Mouse (Mus musculus): Measurements from ENCODE around the gene Gne. TPM values are rescaled to one million over a fixed set of nuclear protein-coding genes. Genes with fewer than 3 reads are reported as not detected.
"Not testable (repeated sequence)": the region's sequence is repeated elsewhere in the genome, so short reads cannot be mapped to it uniquely, and the experiment has no call there.

Gene Gne
- polyA plus RNA-seq, 1 experiment from 2014 or later = 15.1 TPM

DNA sequence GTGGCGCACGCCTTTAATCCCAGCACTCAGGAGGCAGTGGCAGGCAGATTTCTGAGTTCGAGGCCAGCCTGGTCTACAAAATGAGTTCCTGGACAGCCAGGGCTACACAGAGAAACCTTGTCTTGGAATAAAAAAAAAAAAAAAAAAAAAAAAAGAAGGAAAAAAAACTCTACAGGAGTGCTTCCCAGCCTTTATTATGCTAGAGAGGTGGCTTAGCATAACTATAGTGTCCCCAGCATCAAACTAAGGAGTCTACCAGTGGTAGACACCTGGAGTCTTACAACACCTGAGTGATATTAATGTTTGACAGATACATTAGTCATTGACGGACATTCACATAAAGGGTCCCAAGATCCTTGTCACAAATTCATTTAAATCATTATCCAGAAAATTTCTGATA, 40.8 kb downstream of the Gne start:
- not testable (repeated sequence) for DNase-seq (ENCODE audit: low spot score, missing footprints); H3K4me1 ChIP-seq (ENCODE audit: control insufficient read depth, insufficient read depth, low read length); H3K4me2 ChIP-seq; H3K9me3 ChIP-seq (ENCODE audit: control insufficient read depth, low read length); H3K27ac ChIP-seq (ENCODE audit: low read depth, low read length); ATAC-seq (ENCODE audit: low FRiP score); H3K36me3 ChIP-seq (ENCODE audit: control insufficient read depth, insufficient read depth, low read length); H3K9ac ChIP-seq (ENCODE audit: low read length); H3K4me3 ChIP-seq (ENCODE audit: low read depth, low read length)
- H3K27me3 ChIP-seq (ENCODE audit: control insufficient read depth, insufficient read depth, low read length) = peaks cover 40% of the 10 kb centered on the region
- 96% methylated on average over 4 of the region's 4 CpGs for WGBS

- peaks cover 47% of the 10 kb centered on the region for H3K27me3 ChIP-seq (ENCODE audit: control insufficient read depth, insufficient read depth, low read length)
Measured at GRCm38 (mm10) chr4:44042429-44042828, 41.5 kb downstream of the Gne start.

DNA sequence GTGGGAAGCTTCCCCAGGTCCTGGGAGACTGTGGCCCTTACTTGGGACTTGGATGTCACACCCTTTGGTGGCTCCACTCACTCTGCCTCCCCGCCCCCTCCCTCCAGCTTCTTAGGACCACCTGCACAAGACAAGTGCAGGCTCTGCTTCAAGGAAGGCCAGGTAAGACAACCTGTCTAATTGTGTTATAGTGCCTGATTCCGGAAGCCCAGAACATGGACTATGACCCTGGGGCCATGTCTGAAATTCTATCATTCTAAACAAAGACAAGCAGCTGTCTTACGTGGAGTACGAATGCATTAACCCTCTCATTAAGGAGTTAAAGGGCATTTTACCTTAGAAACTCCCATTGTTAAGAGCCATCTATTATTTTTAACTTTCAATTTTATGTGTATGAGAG, 43.2 kb downstream of the Gne start:
- no peaks in the 10 kb centered on the region for H3K36me3 ChIP-seq (ENCODE audit: control insufficient read depth, insufficient read depth, low read length)
- no peaks in the 10 kb centered on the region for H3K9me3 ChIP-seq (ENCODE audit: control insufficient read depth, low read length)
- DNase-seq (ENCODE audit: low spot score, missing footprints) (no peak), ATAC-seq (ENCODE audit: low FRiP score) (no peak)
- no peak overlapping the region for H3K9ac ChIP-seq (ENCODE audit: low read length)
- no peak overlapping the region for H3K4me3 ChIP-seq (ENCODE audit: low read depth, low read length)
- no peaks in the 10 kb centered on the region for H3K4me1 ChIP-seq (ENCODE audit: control insufficient read depth, insufficient read depth, low read length)
- WGBS = 93% methylated on average over 4 of the region's 4 CpGs
- peaks cover 64% of the 10 kb centered on the region for H3K27me3 ChIP-seq (ENCODE audit: control insufficient read depth, insufficient read depth, low read length)
- no peak overlapping the region for H3K4me2 ChIP-seq
- no peak overlapping the region for H3K27ac ChIP-seq (ENCODE audit: low read depth, low read length)

More at GRCm38 (mm10) chr4:44042429-44042828, 41.5 kb downstream of the Gne start:
- Histone ChIP-seq H3K27ac (ENCODE audit: low read depth, low read length) (no peak overlapping the region), H3K4me3 (ENCODE audit: low read depth, low read length) (no peak overlapping the region), H3K36me3 (ENCODE audit: control insufficient read depth, insufficient read depth, low read length) (no peaks in the 10 kb centered on the region), H3K9me3 (ENCODE audit: control insufficient read depth, low read length) (no peaks in the 10 kb centered on the region), H3K4me2 (no peak overlapping the region), H3K4me1 (ENCODE audit: control insufficient read depth, insufficient read depth, low read length) (no peaks in the 10 kb centered on the region), H3K9ac (ENCODE audit: low read length) (no peak overlapping the region)
- DNase-seq (ENCODE audit: low spot score, missing footprints) (no peak), ATAC-seq (ENCODE audit: low FRiP score) (no peak)
- 94% methylated on average over 5 of the region's 5 CpGs for WGBS

GRCm38 (mm10) chr4:44036455-44036854, 47.5 kb downstream of the Gne start:
- H3K4me1 ChIP-seq (ENCODE audit: control insufficient read depth, insufficient read depth, low read length) = no peaks in the 10 kb centered on the region
- peaks cover 9% of the 10 kb centered on the region; the same call in 1 of the 2 replicates for H3K36me3 ChIP-seq (ENCODE audit: control insufficient read depth, insufficient read depth, low read length)
- WGBS = 78% methylated on average over 5 of the region's 5 CpGs
- peaks cover 98% of the 10 kb centered on the region for H3K27me3 ChIP-seq (ENCODE audit: control insufficient read depth, insufficient read depth, low read length)
- no peak overlapping the region for H3K27ac ChIP-seq (ENCODE audit: low read depth, low read length)
- H3K4me3 ChIP-seq (ENCODE audit: low read depth, low read length) = no peak overlapping the region
- H3K9me3 ChIP-seq (ENCODE audit: control insufficient read depth, low read length) = no peaks in the 10 kb centered on the region
- no peak for DNase-seq (ENCODE audit: low spot score, missing footprints)
- H3K9ac ChIP-seq (ENCODE audit: low read length) = no peak overlapping the region
- ATAC-seq (ENCODE audit: low FRiP score) = no peak
- no peak overlapping the region for H3K4me2 ChIP-seq

GRCm38 (mm10) chr4:44031521-44031920, 52.5 kb downstream of the Gne start:
- H3K36me3 ChIP-seq (ENCODE audit: control insufficient read depth, insufficient read depth, low read length) = peaks cover 22% of the 10 kb centered on the region
- H3K4me1 ChIP-seq (ENCODE audit: control insufficient read depth, insufficient read depth, low read length) = peaks cover 16% of the 10 kb centered on the region
- no peak overlapping the region for H3K4me2 ChIP-seq
- no peak for DNase-seq (ENCODE audit: low spot score, missing footprints)
- 95% methylated on average over 5 of the region's 5 CpGs for WGBS
- no peak overlapping the region for H3K9ac ChIP-seq (ENCODE audit: low read length)
- no peaks in the 10 kb centered on the region for H3K9me3 ChIP-seq (ENCODE audit: control insufficient read depth, low read length)
- peaks cover 90% of the 10 kb centered on the region for H3K27me3 ChIP-seq (ENCODE audit: control insufficient read depth, insufficient read depth, low read length)
- H3K27ac ChIP-seq (ENCODE audit: low read depth, low read length) = no peak overlapping the region
- no peak for ATAC-seq (ENCODE audit: low FRiP score)
- H3K4me3 ChIP-seq (ENCODE audit: low read depth, low read length) = no peak overlapping the region

GRCm38 (mm10) chr4:44029661-44030066, 54.3 kb downstream of the Gne start:
- Histone ChIP-seq H3K9me3 (ENCODE audit: control insufficient read depth, low read length) (no peaks in the 10 kb centered on the region), H3K36me3 (ENCODE audit: control insufficient read depth, insufficient read depth, low read length) (peaks cover 35% of the 10 kb centered on the region), H3K27me3 (ENCODE audit: control insufficient read depth, insufficient read depth, low read length) (peaks cover 90% of the 10 kb centered on the region), H3K4me3 (ENCODE audit: low read depth, low read length) (no peak overlapping the region), H3K4me2 (no peak overlapping the region), H3K27ac (ENCODE audit: low read depth, low read length) (no peak overlapping the region), H3K9ac (ENCODE audit: low read length) (no peak overlapping the region), H3K4me1 (ENCODE audit: control insufficient read depth, insufficient read depth, low read length) (peaks cover 16% of the 10 kb centered on the region)
- DNase-seq (ENCODE audit: low spot score, missing footprints) (no peak), ATAC-seq (ENCODE audit: low FRiP score) (no peak)
- WGBS = 91% methylated on average over 15 of the region's 15 CpGs

GRCm38 (mm10) chr4:44028303-44029135, 55.5 kb downstream of the Gne start:
- H3K36me3 ChIP-seq (ENCODE audit: control insufficient read depth, insufficient read depth, low read length) = peaks cover 37% of the 10 kb centered on the region
- no peak overlapping the region for H3K9ac ChIP-seq (ENCODE audit: low read length)
- H3K9me3 ChIP-seq (ENCODE audit: control insufficient read depth, low read length) = no peaks in the 10 kb centered on the region
- no peak overlapping the region; the same call in 1 of the 2 replicates for H3K4me2 ChIP-seq
- peaks cover 91% of the 10 kb centered on the region for H3K27me3 ChIP-seq (ENCODE audit: control insufficient read depth, insufficient read depth, low read length)
- peaks cover 16% of the 10 kb centered on the region for H3K4me1 ChIP-seq (ENCODE audit: control insufficient read depth, insufficient read depth, low read length)
- DNase-seq (ENCODE audit: low spot score, missing footprints) (peak; percentile 95), ATAC-seq (ENCODE audit: low FRiP score) (peak; percentile 91)
- no peak overlapping the region for H3K27ac ChIP-seq (ENCODE audit: low read depth, low read length)
- H3K4me3 ChIP-seq (ENCODE audit: low read depth, low read length) = no peak overlapping the region
- WGBS = 11% methylated on average over 16 of the region's 16 CpGs

- DNase-seq (ENCODE audit: low spot score, missing footprints) (no peak), ATAC-seq (ENCODE audit: low FRiP score) (no peak)
- Histone ChIP-seq H3K4me2 (no peak overlapping the region), H3K9me3 (ENCODE audit: control insufficient read depth, low read length) (no peaks in the 10 kb centered on the region), H3K27me3 (ENCODE audit: control insufficient read depth, insufficient read depth, low read length) (peaks cover 91% of the 10 kb centered on the region), H3K27ac (ENCODE audit: low read depth, low read length) (no peak overlapping the region), H3K9ac (ENCODE audit: low read length) (no peak overlapping the region), H3K4me3 (ENCODE audit: low read depth, low read length) (no peak overlapping the region), H3K36me3 (ENCODE audit: control insufficient read depth, insufficient read depth, low read length) (peaks cover 28% of the 10 kb centered on the region), H3K4me1 (ENCODE audit: control insufficient read depth, insufficient read depth, low read length) (peaks cover 16% of the 10 kb centered on the region)
- 90% methylated on average over 6 of the region's 6 CpGs for WGBS
Measured at GRCm38 (mm10) chr4:44025570-44025969, 58.4 kb downstream of the Gne start.

GRCm38 (mm10) chr4:44024241-44024640, 59.7 kb downstream of the Gne start:
- H3K27me3 ChIP-seq (ENCODE audit: control insufficient read depth, insufficient read depth, low read length) = peaks cover 89% of the 10 kb centered on the region
- WGBS = 96% methylated on average over 6 of the region's 6 CpGs
- peaks cover 13% of the 10 kb centered on the region for H3K4me1 ChIP-seq (ENCODE audit: control insufficient read depth, insufficient read depth, low read length)
- DNase-seq (ENCODE audit: low spot score, missing footprints) (no peak), ATAC-seq (ENCODE audit: low FRiP score) (no peak)
- H3K36me3 ChIP-seq (ENCODE audit: control insufficient read depth, insufficient read depth, low read length) = peaks cover 25% of the 10 kb centered on the region
- no peak overlapping the region for H3K4me2 ChIP-seq
- H3K4me3 ChIP-seq (ENCODE audit: low read depth, low read length) = no peak overlapping the region
- no peak overlapping the region for H3K27ac ChIP-seq (ENCODE audit: low read depth, low read length)
- no peaks in the 10 kb centered on the region for H3K9me3 ChIP-seq (ENCODE audit: control insufficient read depth, low read length)
- no peak overlapping the region for H3K9ac ChIP-seq (ENCODE audit: low read length)
